ENCODE assay signal across 8 mouse cellular contexts in the genomic region with DNA sequence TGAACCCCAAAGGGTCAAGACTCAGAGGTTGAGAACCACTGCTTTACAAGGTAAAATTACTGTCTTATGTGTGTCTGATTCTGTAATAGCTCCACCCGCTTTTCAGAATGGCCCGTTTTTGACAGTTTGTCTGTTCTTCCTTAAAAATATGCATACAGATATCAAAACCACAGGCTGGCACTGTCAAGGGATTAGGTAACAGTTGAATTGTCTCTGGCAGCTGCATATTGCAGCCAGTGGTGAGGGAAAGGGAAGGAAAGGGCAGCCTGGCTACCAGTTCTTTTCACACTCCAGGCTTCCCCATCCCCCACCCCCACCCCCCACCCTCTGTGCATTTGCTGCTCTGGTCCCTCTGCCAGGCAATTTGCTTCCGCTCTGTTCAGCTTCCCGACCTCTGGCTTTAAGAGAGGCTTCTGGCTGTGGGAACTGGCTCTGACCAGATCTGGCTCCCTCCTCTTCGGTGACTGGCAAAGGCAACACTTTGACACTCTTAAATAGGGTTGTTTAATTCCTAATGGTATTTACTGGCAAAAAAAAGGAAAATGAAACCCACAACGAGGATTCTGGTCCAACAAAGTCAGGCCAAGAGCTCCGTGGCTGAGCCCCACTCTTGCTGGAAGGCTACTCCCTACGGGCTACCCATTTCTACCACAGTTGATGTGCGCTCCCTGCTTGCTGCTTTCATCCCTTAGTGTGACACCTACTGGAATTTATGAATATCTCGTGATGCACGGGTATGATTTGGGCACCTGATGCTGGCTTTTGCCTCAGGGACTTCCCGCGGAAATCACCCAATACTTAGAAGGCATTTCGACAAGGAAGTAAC. TPM values are rescaled to one million over a fixed set of nuclear protein-coding genes. Genes with fewer than 3 reads are reported as not detected.
DNase-seq lines count a peak whose midpoint lies in the region; ATAC-seq lines count a peak whose summit lies in the region.

No protein-coding gene starts in this region.

- no peak overlapping the region for H3K9ac ChIP-seq in lung, embryonic 15.5 days
- no peak overlapping the region for H3K9ac ChIP-seq in neural tube, embryonic 14.5 days (replicated peaks; ENCODE audit: low read depth, low read length)

- no peaks in the 10 kb centered on the region for H3K9me3 ChIP-seq in embryonic facial prominence, embryonic 10.5 days
- H3K9me3 ChIP-seq in lung, embryonic 15.5 days = no peaks in the 10 kb centered on the region
- no peaks in the 10 kb centered on the region for H3K9me3 ChIP-seq in neural tube, embryonic 14.5 days (ENCODE audit: control insufficient read depth, low read length)

- ATAC-seq in lung, embryonic 15.5 days (ENCODE audit: borderline replicate concordance, extremely low read depth, low FRiP score, low TSS enrichment) = peak; percentile 54; the same call in 1 of the 2 replicates
- ATAC-seq in neural tube, embryonic 14.5 days (ENCODE audit: low read depth) = peak; percentile 55

- H3K4me3 ChIP-seq in embryonic facial prominence, embryonic 10.5 days = peak overlapping the region; percentile 79
- H3K4me3 ChIP-seq in lung, embryonic 15.5 days = peak overlapping the region; percentile 60
- peak overlapping the region; percentile 60 for H3K4me3 ChIP-seq in neural tube, embryonic 14.5 days (ENCODE audit: low read depth, low read length)

- peak; percentile 6 for DNase-seq in left cerebral cortex, adult 11 months (ENCODE audit: low spot score)
- DNase-seq in left cerebral cortex, adult 8-10 months (ENCODE audit: low spot score in 2 of 2) = no peak
- peak; percentile 57 for DNase-seq in embryonic facial prominence, embryonic 10.5 days (ENCODE audit: low spot score)
- DNase-seq in heart, postnatal 10 days = peak; percentile 17 to 18
- DNase-seq in kidney, postnatal 36 days = peak; percentile 12 to 19
- DNase-seq in urinary bladder, adult 18-20 months (ENCODE audit: low spot score in 2 of 2) = no peak

- H3K27me3 ChIP-seq in embryonic facial prominence, embryonic 10.5 days (replicated peaks; ENCODE audit: low read depth, poor library complexity, severe bottlenecking) = peaks cover 41% of the 10 kb centered on the region
- H3K27me3 ChIP-seq in lung, embryonic 15.5 days = peaks cover 38% of the 10 kb centered on the region
- peaks cover 9% of the 10 kb centered on the region; the same call in 1 of the 2 replicates for H3K27me3 ChIP-seq in neural tube, embryonic 14.5 days (ENCODE audit: control insufficient read depth, insufficient read depth, low read length)

- intact Hi-C loops in heart, postnatal 10 days (cut with DNase I) = no loop called here

- WGBS in embryonic facial prominence, embryonic 10.5 days = 7% methylated on average over 14 of the region's 14 CpGs
- 7% methylated on average over 14 of the region's 14 CpGs for WGBS in lung, embryonic 15.5 days
- 8% methylated on average over 14 of the region's 14 CpGs for WGBS in neural tube, embryonic 14.5 days

- H3K36me3 ChIP-seq in embryonic facial prominence, embryonic 10.5 days (replicated peaks) = no peaks in the 10 kb centered on the region
- H3K36me3 ChIP-seq in lung, embryonic 15.5 days = no peaks in the 10 kb centered on the region
- no peaks in the 10 kb centered on the region for H3K36me3 ChIP-seq in neural tube, embryonic 14.5 days (ENCODE audit: control insufficient read depth, insufficient read depth, low read length)

- H3K27ac ChIP-seq in embryonic facial prominence, embryonic 10.5 days (replicated peaks) = peak overlapping the region; percentile 80; the same call in 1 of the 2 replicates
- no peak overlapping the region for H3K27ac ChIP-seq in lung, embryonic 15.5 days
- no peak overlapping the region for H3K27ac ChIP-seq in neural tube, embryonic 14.5 days (ENCODE audit: low read depth, low read length)

- peaks cover 21% of the 10 kb centered on the region for H3K4me1 ChIP-seq in embryonic facial prominence, embryonic 10.5 days
- peaks cover 15% of the 10 kb centered on the region for H3K4me1 ChIP-seq in lung, embryonic 15.5 days
- peaks cover 7% of the 10 kb centered on the region; the same call in 1 of the 2 replicates for H3K4me1 ChIP-seq in neural tube, embryonic 14.5 days (ENCODE audit: control insufficient read depth, insufficient read depth, low read length)

- peak overlapping the region; percentile 93 for H3K4me2 ChIP-seq in lung, embryonic 15.5 days
- H3K4me2 ChIP-seq in neural tube, embryonic 14.5 days (ENCODE audit: low read depth, low read length) = peak overlapping the region; percentile 98

RNA-seq across cellular contexts. Expression of gene Dock10, which starts 1.3 kb away (rescaled TPM):
- 10 to 100 TPM; 37.7 to 45.9 (median 39.7) TPM for total RNA-seq in left cerebral cortex, adult 8-10 months (2022)
- 1.8 and 3.2 TPM in 2 replicates for polyA plus RNA-seq in embryonic facial prominence, embryonic 10.5 days (2016; fragmentation: Nextera tagmentation; extraction: Ambion mirVana)
- 1 to 10 TPM; 7.5 to 8.4 TPM for total RNA-seq in heart, postnatal 10 days (2021)
- 4.0 and 5.4 TPM in 2 replicates for polyA plus RNA-seq in lung, embryonic 15.5 days (2015; fragmentation: Nextera tagmentation; extraction: Ambion mirVana)
- 8.3 and 9.1 TPM in 2 replicates for polyA plus RNA-seq in neural tube, embryonic 14.5 days (2014; fragmentation: Nextera tagmentation; extraction: Ambion mirVana)

Comparison
In these comparisons a context has a peak if more than half of its experiments do, and no peak if none do; other contexts are left out.
1. DNase-seq: peak in left cerebral cortex, adult 11 months (single experiment), embryonic facial prominence, embryonic 10.5 days (single experiment), heart, postnatal 10 days (2 of 2) and kidney, postnatal 36 days (2 of 2); none in left cerebral cortex, adult 8-10 months (0 of 2) and urinary bladder, adult 18-20 months (0 of 2).
2. Peak in every context shown above with its lines, with median percentiles within 50 percentile points of each other: H3K4me3 ChIP-seq.